Mouse (Mus musculus) stomach, embryonic 14.5 days (tissue): ENCODE measurements around the gene Gria2. TPM values are rescaled to one million over a fixed set of nuclear protein-coding genes. Genes with fewer than 3 reads are reported as not detected.

Experiments
- ATAC-seq: fragments of 200-750 bp; cut with Nextera tagmentation; 2 replicates; pipeline ENCODE4 v1.8.0; 2017; ENCODE audit warnings: low read depth, moderate TSS enrichment; ENCODE audit not compliant: insufficient number of reproducible peaks, insufficient read depth, low FRiP score
- H3K27ac ChIP-seq: fragments of 300-500 bp; sonication (generic); 2 replicates; pipeline ENCODE4 v1.5.1; 2014; ENCODE audit warnings: mild to moderate bottlenecking, low read length, moderate library complexity, mixed read lengths
- H3K27me3 ChIP-seq: fragments of 300-500 bp; sonication (generic); 2 replicates; pipeline ENCODE4 v1.6.1; 2014; ENCODE audit warnings: low read length, control low read depth, mixed read lengths; ENCODE audit not compliant: control insufficient read depth, insufficient read depth
- H3K36me3 ChIP-seq: fragments of 300-500 bp; sonication (generic); 2 replicates; pipeline ENCODE4 v1.6.1; 2014; ENCODE audit warnings: mild to moderate bottlenecking, control low read depth, low read length, moderate library complexity, mixed read lengths; ENCODE audit not compliant: control insufficient read depth, insufficient read depth
- H3K4me1 ChIP-seq: fragments of 300-500 bp; sonication (generic); 2 replicates; pipeline ENCODE4 v1.6.1; 2014; ENCODE audit warnings: low read length, control low read depth, mixed read lengths; ENCODE audit not compliant: control insufficient read depth, insufficient read depth
- H3K4me2 ChIP-seq: fragments of 300-500 bp; sonication (generic); replicated peaks from 2 replicates; pipeline ENCODE4 v1.6.1; 2014; ENCODE audit warnings: low read depth, low read length, control low read depth
- H3K4me3 ChIP-seq: fragments of 300-500 bp; sonication (generic); 2 replicates; pipeline ENCODE4 v1.5.1; 2014; ENCODE audit warnings: low read depth, low read length, control low read depth
- H3K9ac ChIP-seq: fragments of 300-500 bp; sonication (generic); replicated peaks from 2 replicates; pipeline ENCODE4 v1.6.1; 2014; ENCODE audit warnings: low read depth, mild to moderate bottlenecking, control low read depth, low read length, moderate library complexity, mixed read lengths
- H3K9me3 ChIP-seq: fragments of 300-500 bp; sonication (generic); 2 replicates; pipeline ENCODE4 v1.6.1; 2016; ENCODE audit warnings: low read depth, low read length, control low read depth; ENCODE audit not compliant: control insufficient read depth
- WGBS: fragments of 180-500 bp; shearing (Covaris S2); extraction: QIAGEN DNeasy Blood & Tissue Kit; methylation state at CpG from one replicate; pipeline ENCODE4 v1.1.7; 2014; 5-methylcytosine and 5-hydroxymethylcytosine counted together
- polyA plus RNA-seq: library from polyadenylated mRNA; unstranded; fragments of >200 nt; fragmentation: Nextera tagmentation; extraction: Ambion mirVana; gene quantifications from 2 replicates; pipeline ENCODE4 v1.2.1, GENCODE M21; 2014

Gria2 gene
- polyA plus RNA-seq, 1 experiment from 2014 or later, result 4.6 TPM

DNA sequence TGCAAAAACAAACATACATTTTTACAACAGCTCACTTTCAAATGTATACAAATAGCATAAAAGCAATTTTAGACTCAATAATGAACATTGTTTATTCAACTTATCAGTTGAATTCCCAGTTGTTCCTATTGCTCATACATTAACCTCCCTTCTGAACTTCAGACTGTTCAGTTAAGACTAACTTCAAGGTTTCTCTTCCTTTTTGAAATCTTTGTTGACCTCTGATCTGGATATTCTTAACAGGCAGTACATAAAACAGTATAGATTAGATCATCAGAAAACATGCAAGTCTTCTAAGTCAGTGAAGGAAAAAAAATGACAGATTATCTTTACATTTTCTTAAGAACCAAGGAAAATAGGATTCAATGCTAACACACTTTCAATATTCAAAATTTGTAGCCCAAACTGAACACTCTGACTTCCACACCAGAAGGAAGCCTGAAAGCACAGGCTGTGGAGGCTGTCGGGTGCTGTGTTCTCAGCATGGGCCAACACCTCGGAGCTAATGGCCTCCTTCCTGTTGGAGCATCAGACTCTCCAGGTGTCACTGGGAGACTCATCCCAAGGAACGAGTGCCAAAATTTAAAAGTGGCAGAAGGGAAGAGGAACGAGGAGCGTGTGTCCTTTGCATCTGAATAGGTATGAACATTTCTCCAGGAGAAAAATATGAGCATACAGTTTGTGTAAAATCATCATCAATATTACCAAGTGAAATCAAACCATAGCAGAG lies 33.0 kb downstream of the Gria2 start:
- H3K27me3 ChIP-seq, result no peaks in the 10 kb centered on the region
- H3K4me2 ChIP-seq, result no peak overlapping the region
- H3K4me1 ChIP-seq, result no peaks in the 10 kb centered on the region
- no peaks in the 10 kb centered on the region for H3K36me3 ChIP-seq
- H3K27ac ChIP-seq, result no peak overlapping the region
- no peak overlapping the region for H3K9ac ChIP-seq
- H3K4me3 ChIP-seq, result no peak overlapping the region
- 63% methylated on average over 5 of the region's 5 CpGs for WGBS
- ATAC-seq, result no peak
- no peaks in the 10 kb centered on the region for H3K9me3 ChIP-seq

GRCm38 (mm10) chr3:80758955-80759354 lies 43.7 kb downstream of the Gria2 start:
- no peaks in the 10 kb centered on the region for H3K36me3 ChIP-seq
- WGBS, result 77% methylated on average over 4 of the region's 4 CpGs

DNA sequence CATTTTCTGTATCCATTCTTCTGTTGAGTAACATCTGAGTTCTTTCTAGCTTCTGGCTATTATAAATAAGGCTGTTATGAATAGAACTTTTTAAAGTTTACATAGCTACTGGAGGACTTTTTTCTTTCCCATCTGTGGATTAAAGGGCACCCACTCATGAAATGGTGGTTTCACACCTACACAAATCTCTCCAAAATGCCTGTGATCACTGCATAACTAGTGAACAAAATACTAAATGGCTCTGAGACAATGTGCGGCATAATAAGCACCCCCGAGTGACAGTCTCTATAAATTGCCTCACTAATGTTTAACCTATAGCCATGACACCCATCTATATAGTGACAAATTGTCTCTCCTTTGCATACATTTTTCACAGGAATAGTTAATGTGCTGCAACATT lies 44.3 kb downstream of the Gria2 start:
- H3K9ac ChIP-seq, result no peak overlapping the region
- ATAC-seq, result no peak
- H3K4me1 ChIP-seq, result no peaks in the 10 kb centered on the region
- H3K9me3 ChIP-seq, result no peaks in the 10 kb centered on the region
- H3K27me3 ChIP-seq, result no peaks in the 10 kb centered on the region
- H3K36me3 ChIP-seq, result no peaks in the 10 kb centered on the region
- no peak overlapping the region for H3K27ac ChIP-seq
- H3K4me3 ChIP-seq, result no peak overlapping the region
- WGBS, result 64% methylated on average over 2 of the region's 2 CpGs
- no peak overlapping the region for H3K4me2 ChIP-seq

More at GRCm38 (mm10) chr3:80758955-80759354, 43.7 kb downstream of the Gria2 start:
- no peak overlapping the region for H3K27ac ChIP-seq
- no peaks in the 10 kb centered on the region for H3K9me3 ChIP-seq
- no peak overlapping the region for H3K9ac ChIP-seq
- H3K4me3 ChIP-seq, result no peak overlapping the region
- H3K27me3 ChIP-seq, result no peaks in the 10 kb centered on the region
- ATAC-seq, result no peak
- H3K4me2 ChIP-seq, result no peak overlapping the region
- no peaks in the 10 kb centered on the region for H3K4me1 ChIP-seq

- no peak overlapping the region for H3K27ac ChIP-seq
- H3K9ac ChIP-seq, result no peak overlapping the region
- H3K4me3 ChIP-seq, result no peak overlapping the region
- no peak overlapping the region for H3K4me2 ChIP-seq
- H3K36me3 ChIP-seq, result no peaks in the 10 kb centered on the region
- ATAC-seq, result no peak
- H3K27me3 ChIP-seq, result no peaks in the 10 kb centered on the region
- no peaks in the 10 kb centered on the region for H3K9me3 ChIP-seq
- no peaks in the 10 kb centered on the region for H3K4me1 ChIP-seq
Observed at GRCm38 (mm10) chr3:80750786-80751185, 51.8 kb downstream of the Gria2 start.

DNA sequence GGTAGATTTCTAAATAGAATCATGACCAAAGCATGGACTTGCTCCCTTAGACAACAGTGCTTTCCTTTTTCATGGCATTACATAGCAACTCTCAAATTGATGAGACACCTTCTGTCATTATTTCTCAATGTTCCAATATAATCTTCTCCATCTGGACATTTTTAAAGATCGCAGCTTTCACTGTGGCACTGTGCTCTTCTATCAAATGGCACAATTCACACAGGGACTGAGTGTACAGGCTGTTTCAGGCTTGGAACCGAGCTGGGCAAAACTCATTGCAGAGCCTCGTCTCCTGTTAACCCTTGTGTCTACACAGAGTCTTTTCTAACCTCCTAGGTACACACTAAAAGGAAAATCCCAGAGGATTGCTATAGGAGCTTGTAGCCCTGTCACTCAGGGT lies 77.4 kb downstream of the Gria2 start:
- no peaks in the 10 kb centered on the region for H3K4me1 ChIP-seq
- no peaks in the 10 kb centered on the region for H3K36me3 ChIP-seq
- no peak for ATAC-seq
- H3K9me3 ChIP-seq, result no peaks in the 10 kb centered on the region
- WGBS, result 61% methylated on average over 3 of the region's 3 CpGs
- no peak overlapping the region for H3K4me2 ChIP-seq
- no peak overlapping the region for H3K4me3 ChIP-seq
- H3K9ac ChIP-seq, result no peak overlapping the region
- H3K27ac ChIP-seq, result no peak overlapping the region
- no peaks in the 10 kb centered on the region for H3K27me3 ChIP-seq

- 44% methylated on average over 3 of the region's 3 CpGs for WGBS
- Histone ChIP-seq H3K27ac (no peak overlapping the region), H3K4me3 (no peak overlapping the region), H3K9ac (no peak overlapping the region), H3K4me2 (no peak overlapping the region), H3K4me1 (no peaks in the 10 kb centered on the region), H3K36me3 (no peaks in the 10 kb centered on the region), H3K27me3 (no peaks in the 10 kb centered on the region), H3K9me3 (no peaks in the 10 kb centered on the region)
- no peak for ATAC-seq
Observed at GRCm38 (mm10) chr3:80713123-80713522, 89.5 kb downstream of the Gria2 start.

- H3K27me3 ChIP-seq, result no peaks in the 10 kb centered on the region
- no peak for ATAC-seq
- no peak overlapping the region for H3K27ac ChIP-seq
- H3K4me3 ChIP-seq, result no peak overlapping the region
- no peak overlapping the region for H3K4me2 ChIP-seq
- H3K4me1 ChIP-seq, result no peaks in the 10 kb centered on the region
- no peaks in the 10 kb centered on the region for H3K36me3 ChIP-seq
- no peak overlapping the region for H3K9ac ChIP-seq
- H3K9me3 ChIP-seq, result no peaks in the 10 kb centered on the region
Observed at GRCm38 (mm10) chr3:80708992-80709391, 93.6 kb downstream of the Gria2 start.

GRCm38 (mm10) chr3:80702173-80702572 lies 100.5 kb downstream of the Gria2 start:
- Histone ChIP-seq H3K9ac (no peak overlapping the region), H3K36me3 (no peaks in the 10 kb centered on the region), H3K27ac (no peak overlapping the region), H3K4me2 (no peak overlapping the region), H3K4me1 (no peaks in the 10 kb centered on the region), H3K27me3 (no peaks in the 10 kb centered on the region), H3K4me3 (no peak overlapping the region), H3K9me3 (no peaks in the 10 kb centered on the region)
- ATAC-seq, result no peak
- 83% methylated on average over 3 of the region's 3 CpGs for WGBS

DNA sequence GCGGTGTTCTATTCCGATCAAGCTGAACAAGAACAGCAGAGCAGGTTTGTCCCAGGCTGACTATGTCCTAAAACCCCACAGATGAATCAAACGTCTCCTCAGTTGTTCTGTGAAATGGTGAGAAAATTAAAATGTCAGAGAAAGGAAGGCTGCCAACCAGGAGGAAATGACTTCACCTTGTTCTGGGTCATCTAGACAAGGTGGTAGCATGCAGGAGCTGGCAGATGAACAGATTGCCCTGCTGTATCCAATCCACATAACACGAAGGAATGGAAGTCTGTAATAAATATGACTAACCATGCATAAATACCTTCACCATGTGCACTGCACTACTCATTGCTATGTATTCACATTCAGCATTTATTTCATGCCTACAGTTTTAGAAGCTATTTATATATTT lies 105.1 kb downstream of the Gria2 start:
- H3K27me3 ChIP-seq, result no peaks in the 10 kb centered on the region
- 79% methylated on average over 4 of the region's 4 CpGs for WGBS
- no peak overlapping the region for H3K9ac ChIP-seq
- no peak for ATAC-seq
- H3K27ac ChIP-seq, result no peak overlapping the region
- H3K36me3 ChIP-seq, result no peaks in the 10 kb centered on the region
- no peaks in the 10 kb centered on the region for H3K9me3 ChIP-seq
- H3K4me1 ChIP-seq, result no peaks in the 10 kb centered on the region
- no peak overlapping the region for H3K4me2 ChIP-seq
- no peak overlapping the region for H3K4me3 ChIP-seq
